Mouse (Mus musculus): ENCODE measurements at regions not wholly inside any gene's neighbourhood (a gene's known extent, or its start where the extent isn't known, plus 50 kb on each side); places are given as distances from the start of the nearest gene placed in this dataset.

- no peak for TF ChIP-seq GATA1 (IDR thresholded peaks at IDR 0.05; ENCODE audit: low read depth, low read length)
- TF ChIP-seq CTCF (IDR thresholded peaks at IDR 0.05 in 2 of 3, conservative IDR thresholded peaks at IDR 0.05 in 1 of 3; ENCODE audit: control insufficient read depth in 1 of 3, insufficient read depth in 1 of 3, low read depth in 2 of 3, low read length in 3 of 3, poor library complexity in 1 of 3, severe bottlenecking in 1 of 3) = no peak
- TF ChIP-seq EP300 (IDR thresholded peaks at IDR 0.05; ENCODE audit: low read depth in 1 of 2, low read length in 2 of 2) = no peak
- no peak for TF ChIP-seq JUND (IDR thresholded peaks at IDR 0.05; ENCODE audit: low read depth, low read length)
- no peak for TF ChIP-seq ZKSCAN1 (IDR thresholded peaks at IDR 0.05; ENCODE audit: low read depth, low read length)
- no peak for TF ChIP-seq NRF1 (IDR thresholded peaks at IDR 0.05; ENCODE audit: insufficient read depth, low read depth, low read length, poor library complexity, severe bottlenecking)
- no peak for TF ChIP-seq MAX (IDR thresholded peaks at IDR 0.05; ENCODE audit: low read length)
- no peak for TF ChIP-seq NELFE (IDR thresholded peaks at IDR 0.05; ENCODE audit: low read depth, low read length)
- no peak for TF ChIP-seq TAL1 (IDR thresholded peaks at IDR 0.05; ENCODE audit: low read length)
- TF ChIP-seq POLR2A (IDR thresholded peaks at IDR 0.05; ENCODE audit: control insufficient read depth in 1 of 2, insufficient read depth in 1 of 2, low read depth in 1 of 2, low read length in 2 of 2, poor library complexity in 1 of 2) = no peak
- TF ChIP-seq TBP (IDR thresholded peaks at IDR 0.05; ENCODE audit: low read depth, low read length) = no peak
- no peak for TF ChIP-seq RAD21 (IDR thresholded peaks at IDR 0.05; ENCODE audit: low read depth, low read length)
- TF ChIP-seq RCOR1 (IDR thresholded peaks at IDR 0.05; ENCODE audit: low read depth, low read length) = no peak
- TF ChIP-seq MEF2A (IDR thresholded peaks at IDR 0.05; ENCODE audit: extremely low read depth, insufficient replicate concordance, low read depth, low read length, poor library complexity, severe bottlenecking) = no peak
These were observed 275.5 kb downstream of the Tbc1d1 start for GRCm38 (mm10) chr5:64431624-64432023.

Measured in MEL (cell line).